Mouse (Mus musculus): ENCODE results near the gene 4930469K13Rik. TPM values are rescaled to one million over a fixed set of nuclear protein-coding genes. Genes with fewer than 3 reads are reported as not detected.

The 4930469K13Rik gene
- total RNA-seq, 2 experiments from 2014 or later, result not detected

Other genes with a start within 250 kb of the 4930469K13Rik start
- gene Kcnmb1, start 135.5 kb downstream of the 4930469K13Rik start, total RNA-seq (2021), result 1 to 10 TPM in 1 of 2 experiments, under 1 TPM in 1; 0.80 to 1.1 TPM
- not detected for gene Kcnip1, start 105.4 kb downstream of the 4930469K13Rik start, total RNA-seq (2021)
- gene Lcp2, start 51.6 kb downstream of the 4930469K13Rik start, total RNA-seq (2021), result 1 to 10 TPM; 3.0 to 4.9 TPM
- gene Foxi1, start 109.5 kb upstream of the 4930469K13Rik start, total RNA-seq (2021), result not detected
- not detected for gene Fam196b, start 216.3 kb upstream of the 4930469K13Rik start, total RNA-seq (2021)